Mouse (Mus musculus) lung, adult 2 months (tissue): ENCODE measurements around the gene Apoc1. TPM values are rescaled to one million over a fixed set of nuclear protein-coding genes. Genes with fewer than 3 reads are reported as not detected.

Experiments used
- DNase-seq: peaks from one replicate; pipeline ENCODE4 v3.0.0; 2022
- H3K4me1 ChIP-seq: fragments of 200-500 bp; 2 replicates; pipeline ENCODE4 v1.6.1; 2011; ENCODE audit warnings: low read length; ENCODE audit not compliant: control insufficient read depth, insufficient read depth
- H3K4me3 ChIP-seq: fragments of 200-500 bp; replicated peaks from 2 replicates; pipeline ENCODE3; 2011; ENCODE audit warnings: low read depth, mild to moderate bottlenecking, control low read depth, low read length; ENCODE audit errors: extremely low read depth
- CTCF ChIP-seq: fragments of 200-500 bp; IDR thresholded peaks from 2 replicates; pipeline ENCODE4 v1.5.1; 2011; ENCODE audit warnings: mild to moderate bottlenecking, low read length, control low read depth; ENCODE audit not compliant: insufficient read depth
- POLR2A ChIP-seq: fragments of 200-500 bp; IDR thresholded peaks from 2 replicates; pipeline ENCODE4 v1.6.1; 2011; ENCODE audit warnings: low read depth, mild to moderate bottlenecking, control low read depth, low read length, borderline replicate concordance; ENCODE audit errors: extremely low read depth
- WGBS: fragments of 180-500 bp; shearing (Covaris S2); methylation state at CpG from one replicate; pipeline ENCODE4 v1.1.7; 2018; 5-methylcytosine and 5-hydroxymethylcytosine counted together
- polyA plus RNA-seq: library from polyadenylated mRNA; depleted of rRNA; stranded (reverse); fragments of >200 nt; gene quantifications from 2 replicates; pipeline ENCODE4 v1.2.3, GENCODE M21; 2012

Apoc1 gene
- polyA plus RNA-seq, 1 experiment, result 29.2 TPM

GRCm38 (mm10) chr7:19686521-19686920, 5.9 kb downstream of the Apoc1 start:
- 78% methylated on average over 6 of the region's 6 CpGs for WGBS
- TF ChIP-seq CTCF (no peak), POLR2A (no peak)
- Histone ChIP-seq H3K4me3 (no peak overlapping the region), H3K4me1 (no peaks in the 10 kb centered on the region; the same call in 1 of the 2 replicates)
- no peak for DNase-seq

GRCm38 (mm10) chr7:19685374-19685773, 7.1 kb downstream of the Apoc1 start:
- 63% methylated on average over 4 of the region's 4 CpGs for WGBS
- Histone ChIP-seq H3K4me3 (no peak overlapping the region), H3K4me1 (no peaks in the 10 kb centered on the region; the same call in 1 of the 2 replicates)
- TF ChIP-seq CTCF (no peak), POLR2A (no peak)
- no peak for DNase-seq

- Histone ChIP-seq H3K4me3 (no peak overlapping the region), H3K4me1 (no peaks in the 10 kb centered on the region; the same call in 1 of the 2 replicates)
- WGBS, result 78% methylated on average over 6 of the region's 6 CpGs
- no peak for DNase-seq
- TF ChIP-seq POLR2A (no peak), CTCF (no peak)
Measured at GRCm38 (mm10) chr7:19683771-19684201, 8.7 kb downstream of the Apoc1 start.

DNA sequence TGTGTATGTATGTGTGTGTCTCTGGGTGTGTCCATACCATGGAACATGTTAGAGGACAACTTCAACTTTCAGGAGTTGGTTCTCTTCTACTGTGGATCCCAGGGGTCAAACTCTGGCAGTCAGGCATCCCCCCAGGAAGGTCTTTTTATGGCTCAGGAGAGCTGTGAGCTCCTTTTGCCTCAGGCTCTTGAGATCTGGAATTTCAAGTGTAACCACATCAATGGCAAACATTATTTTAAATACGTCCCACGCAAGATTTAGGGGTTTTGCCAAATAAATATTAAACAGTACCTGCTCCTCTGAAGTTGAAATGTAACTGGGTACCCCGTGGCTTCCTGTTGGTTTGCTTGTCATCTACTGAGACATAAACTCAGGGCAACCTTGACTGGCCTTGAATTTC, 9.5 kb downstream of the Apoc1 start:
- TF ChIP-seq POLR2A (no peak), CTCF (no peak)
- Histone ChIP-seq H3K4me1 (no peaks in the 10 kb centered on the region; the same call in 1 of the 2 replicates), H3K4me3 (no peak overlapping the region)
- 56% methylated on average over 3 of the region's 3 CpGs for WGBS
- no peak for DNase-seq

DNA sequence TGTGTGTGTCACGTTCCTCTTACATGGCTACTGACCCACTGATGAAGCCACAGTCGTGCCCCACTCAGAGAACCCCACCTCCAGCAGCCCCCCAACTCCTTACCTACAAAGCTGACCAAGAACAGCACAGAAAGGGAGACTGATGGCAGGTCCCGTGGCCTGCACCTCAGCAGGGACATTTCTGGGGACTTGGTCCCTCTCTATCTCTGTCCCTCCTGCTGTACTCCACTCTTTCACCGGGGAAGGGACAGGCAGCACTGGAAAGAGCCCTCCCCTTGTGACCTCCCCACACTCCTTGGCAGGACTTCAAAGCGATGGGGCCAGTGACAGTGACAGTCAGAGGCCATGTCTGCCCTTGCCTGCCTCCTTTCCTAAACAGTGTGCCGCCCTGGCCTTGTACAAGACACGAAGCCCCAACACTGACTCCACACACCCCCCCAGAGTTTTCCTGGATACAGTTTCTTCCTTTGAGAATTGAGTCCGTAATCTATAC, 11.2 kb downstream of the Apoc1 start, which contains the start of the genes Gm44805 and Apoc4:
Gene Gm44805 (minus strand): TSS at position 222 of the 493 bp plus-strand sequence.
Gene Apoc4 (minus strand): TSS at position 278 of the 493 bp plus-strand sequence.
- TF ChIP-seq POLR2A (no peak), CTCF (no peak)
- no peak for DNase-seq
- H3K4me3 ChIP-seq, result no peak within 1 kb of the TSS
- no peaks in the 10 kb centered on the region; the same call in 1 of the 2 replicates for H3K4me1 ChIP-seq
- 53% methylated on average over 8 of the region's 8 CpGs for WGBS

- DNase-seq, result no peak
- Histone ChIP-seq H3K4me3 (no peak overlapping the region), H3K4me1 (no peaks in the 10 kb centered on the region; the same call in 1 of the 2 replicates)
- TF ChIP-seq POLR2A (no peak), CTCF (no peak)
- 70% methylated on average over 2 of the region's 2 CpGs for WGBS
Measured at GRCm38 (mm10) chr7:19680702-19681101, 11.8 kb downstream of the Apoc1 start.

GRCm38 (mm10) chr7:19678901-19679300, 13.6 kb downstream of the Apoc1 start:
- WGBS, result 92% methylated on average over 3 of the region's 3 CpGs
- TF ChIP-seq CTCF (no peak), POLR2A (no peak)
- Histone ChIP-seq H3K4me3 (no peak overlapping the region), H3K4me1 (no peaks in the 10 kb centered on the region; the same call in 1 of the 2 replicates)
- DNase-seq, result no peak

GRCm38 (mm10) chr7:19677872-19678271, 14.6 kb downstream of the Apoc1 start, which contains the start of gene Apoc2:
Gene Apoc2, minus strand, starts transcription at chr7:19677941.
- TF ChIP-seq POLR2A (no peak), CTCF (no peak)
- no peak for DNase-seq
- WGBS, result 66% methylated on average over 8 of the region's 8 CpGs
- no peak within 1 kb of the TSS for H3K4me3 ChIP-seq
- no peaks in the 10 kb centered on the region for H3K4me1 ChIP-seq

- 65% methylated on average over 1 of the region's 1 CpGs for WGBS
- no peaks in the 10 kb centered on the region for H3K4me1 ChIP-seq
- TF ChIP-seq POLR2A (no peak), CTCF (no peak)
- DNase-seq, result no peak
- H3K4me3 ChIP-seq, result no peak overlapping the region
Measured at GRCm38 (mm10) chr7:19676662-19677061, 15.8 kb downstream of the Apoc1 start.

DNA sequence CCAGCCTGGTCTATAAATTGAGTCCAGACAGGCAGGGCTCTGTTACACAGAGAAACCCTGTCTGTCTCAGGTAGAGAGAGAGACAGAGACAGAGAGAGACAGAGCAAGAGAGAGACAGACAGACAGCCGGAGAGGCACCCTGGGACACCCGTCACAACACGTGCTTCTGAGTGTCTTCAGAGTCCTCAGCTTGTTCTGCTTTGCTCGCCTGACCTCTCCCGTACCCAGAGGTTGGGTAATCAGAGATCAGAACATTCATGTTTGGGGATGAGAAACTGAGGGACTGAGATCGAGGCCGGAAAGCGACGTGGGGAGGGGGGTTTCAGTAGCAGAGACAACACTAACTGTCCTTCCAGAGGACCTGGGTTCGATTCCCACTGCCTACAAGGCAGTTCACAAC, 16.6 kb downstream of the Apoc1 start:
- TF ChIP-seq CTCF, result no peak
- TF ChIP-seq POLR2A, result no peak
- H3K4me1 ChIP-seq, result no peaks in the 10 kb centered on the region
- WGBS, result 71% methylated on average over 10 of the region's 10 CpGs
- no peak overlapping the region for H3K4me3 ChIP-seq
- DNase-seq, result no peak

- WGBS, result 49% methylated on average over 14 of the region's 14 CpGs
- no peak for DNase-seq
- no peak for TF ChIP-seq POLR2A
- TF ChIP-seq CTCF, result no peak
- H3K4me1 ChIP-seq, result peaks cover 5% of the 10 kb centered on the region; the same call in 1 of the 2 replicates
- H3K4me3 ChIP-seq, result no peak overlapping the region
Measured at GRCm38 (mm10) chr7:19673083-19673699, 19.3 kb downstream of the Apoc1 start.
